Mouse (Mus musculus) G1E-ER4 (cell line): ENCODE measurements around the gene Tpmt. TPM values are rescaled to one million over a fixed set of nuclear protein-coding genes. Genes with fewer than 3 reads are reported as not detected.

Experiments
- GATA1 ChIP-seq: IDR thresholded peaks from one replicate; pipeline ENCODE4 v1.8.0; 2012; ENCODE audit warnings: low read length, inconsistent platforms
- polyA plus RNA-seq: library from polyadenylated mRNA; stranded (reverse); fragments of >175 nt; gene quantifications from 2 replicates; pipeline ENCODE4 v1.2.3, GENCODE M21; 2012

Tpmt gene
- polyA plus RNA-seq, 1 experiment, result 0.05 TPM

DNA sequence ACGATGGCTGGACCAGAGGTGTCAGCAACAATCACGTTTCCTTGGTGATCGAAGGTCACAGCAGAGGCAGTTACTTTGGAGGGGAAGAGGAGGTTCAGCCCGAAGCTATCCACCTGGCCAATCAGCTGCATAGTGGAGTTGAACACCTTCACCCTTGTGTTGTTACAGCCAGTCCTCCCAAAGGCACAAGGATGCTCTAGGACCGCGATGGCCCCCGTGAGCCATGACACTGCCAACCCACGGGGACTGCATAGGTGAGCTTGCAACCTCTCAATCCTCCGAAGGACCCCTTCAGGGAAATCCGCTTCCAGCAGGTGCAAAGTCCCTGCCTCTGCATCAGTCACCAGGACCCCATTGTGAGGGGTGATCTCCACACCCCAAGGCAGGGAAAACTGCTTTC, 30.8 kb downstream of the Tpmt start:
- no peak for TF ChIP-seq GATA1

DNA sequence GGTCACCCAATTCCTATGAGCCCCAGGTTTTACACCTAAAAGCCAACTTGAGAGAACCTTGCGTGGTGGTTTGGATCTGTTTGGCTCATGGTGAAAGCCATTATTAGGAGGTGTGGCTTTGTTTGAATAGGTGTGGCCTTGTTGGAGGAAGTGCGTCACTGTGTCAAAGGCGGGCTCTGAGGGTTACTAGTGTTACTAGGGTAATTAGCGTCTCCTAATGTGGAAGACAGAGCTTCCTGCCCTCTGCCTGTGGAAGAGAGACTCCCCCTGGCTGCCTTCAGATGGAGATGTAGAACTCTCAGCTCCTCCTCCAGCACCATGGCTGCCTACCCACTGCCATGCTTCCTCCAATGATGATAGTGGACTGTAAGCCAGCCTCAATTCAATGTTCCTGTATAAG, 42.9 kb downstream of the Tpmt start:
- no peak for TF ChIP-seq GATA1

DNA sequence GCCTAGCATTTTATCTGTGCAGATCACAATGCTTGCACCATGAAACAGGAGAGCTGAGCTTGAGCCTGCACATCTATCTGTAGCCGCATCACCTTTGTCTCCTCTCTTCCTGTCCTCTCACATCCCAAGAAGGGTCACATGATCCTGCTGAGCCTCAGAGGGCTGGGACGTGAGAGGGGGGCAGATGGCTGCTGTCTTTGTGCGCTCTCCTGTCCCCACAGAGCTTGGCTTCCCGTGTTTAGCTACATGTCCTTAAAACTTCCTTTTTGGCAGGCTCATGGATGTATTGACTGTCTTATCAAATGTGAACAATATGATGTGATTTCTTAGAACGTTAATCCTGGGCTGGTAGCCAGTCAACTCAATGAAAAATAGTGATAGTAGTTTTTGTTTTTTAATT, 45.0 kb downstream of the Tpmt start:
- no peak for TF ChIP-seq GATA1

DNA sequence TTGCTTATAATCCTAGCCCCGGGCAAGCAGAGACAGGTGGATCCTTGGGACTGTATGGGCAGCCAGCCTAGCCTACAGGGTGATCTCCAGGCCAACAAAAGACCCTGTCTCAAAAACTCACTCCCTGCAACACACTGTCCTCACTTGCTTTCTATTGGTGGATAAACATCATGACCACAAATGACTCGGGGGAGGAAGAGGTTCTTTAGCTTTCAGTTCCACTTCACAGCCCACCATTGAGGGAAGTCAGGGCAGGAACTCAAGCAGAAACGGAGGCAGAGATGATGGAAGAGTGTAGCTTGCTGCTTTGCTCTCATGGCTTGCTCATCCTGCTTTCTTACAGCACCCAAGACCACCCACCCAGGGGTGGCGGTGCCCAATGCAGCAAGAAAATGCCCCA, 47.2 kb downstream of the Tpmt start:
- TF ChIP-seq GATA1, result no peak

DNA sequence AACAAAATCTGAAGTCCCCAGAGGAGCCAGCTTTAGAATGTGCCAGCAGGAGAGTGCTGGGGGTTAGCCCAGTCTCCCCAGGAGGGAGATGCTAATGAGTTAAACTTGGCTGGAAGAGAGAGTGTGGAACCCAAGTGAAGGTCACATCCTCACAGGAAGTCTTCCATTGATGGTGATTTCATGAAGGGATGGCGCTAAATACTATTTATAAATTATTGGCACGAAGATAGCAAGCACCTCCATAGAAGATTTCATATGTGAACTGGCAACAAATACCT, 51.3 kb downstream of the Tpmt start:
- TF ChIP-seq GATA1, result no peak

DNA sequence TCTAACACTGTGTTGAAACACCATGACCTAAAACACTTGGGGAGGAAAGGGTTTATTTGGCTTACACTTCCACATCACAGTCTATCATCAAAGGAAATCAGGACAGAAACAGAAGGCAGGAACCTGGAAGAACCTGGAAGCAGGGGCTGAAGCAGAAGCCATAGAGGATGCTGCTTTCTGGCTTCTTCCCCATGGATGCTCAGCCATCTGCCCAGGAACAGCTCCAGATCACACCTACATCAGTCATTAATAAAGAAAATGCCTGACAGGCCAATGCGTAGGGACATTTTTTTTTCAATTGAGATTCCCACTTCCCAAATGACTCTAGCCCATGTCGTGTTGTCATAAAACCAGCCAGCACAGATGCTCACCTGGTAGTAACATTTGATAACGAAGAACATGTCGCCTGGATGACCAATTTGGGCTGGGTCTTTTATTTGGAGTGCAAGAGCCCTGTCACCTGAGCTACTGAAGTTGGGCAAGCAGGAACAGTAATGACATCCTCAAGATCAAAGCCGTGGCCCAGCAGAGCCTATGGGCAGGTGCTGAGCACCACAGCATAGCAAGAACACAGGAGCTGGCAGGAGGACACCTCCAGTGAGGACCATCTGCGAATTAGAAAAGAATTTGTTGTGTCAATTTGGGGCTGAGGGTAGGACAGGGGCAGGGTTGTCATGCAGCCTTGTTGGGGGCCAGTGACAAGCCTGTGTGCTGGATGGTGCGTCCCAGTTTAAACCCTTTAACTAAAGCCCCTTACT, 51.8 kb downstream of the Tpmt start:
- no peak for TF ChIP-seq GATA1

DNA sequence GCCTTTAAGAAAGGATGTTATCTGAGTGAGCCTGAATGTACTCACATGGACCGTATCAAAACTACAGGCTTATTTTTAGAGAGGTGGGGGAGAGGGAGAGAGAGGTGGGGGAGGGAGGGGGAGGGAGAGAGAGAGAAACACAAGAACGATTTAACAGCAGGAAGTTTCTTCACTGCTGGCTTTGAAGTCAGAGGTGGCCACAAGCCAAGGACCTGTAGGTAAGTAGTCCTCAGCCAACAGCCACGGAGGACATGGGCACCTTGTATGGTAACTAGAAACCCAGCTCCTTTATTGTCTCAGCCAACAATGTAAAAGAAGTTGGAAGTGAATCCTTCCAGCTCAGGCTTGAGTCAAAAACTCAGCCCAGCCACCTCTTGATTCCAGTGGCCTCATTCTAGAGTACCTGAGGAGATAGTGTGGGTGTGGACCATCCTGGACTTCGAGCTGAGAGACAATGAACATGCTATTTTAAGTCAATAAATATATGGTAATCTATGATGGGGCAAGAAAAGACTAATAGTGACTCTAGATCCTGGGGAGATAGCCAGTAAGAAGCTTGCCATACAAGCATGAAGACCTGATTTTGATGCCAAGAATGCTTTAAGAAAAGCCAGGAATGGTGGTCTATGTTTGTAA, 54.0 kb downstream of the Tpmt start:
- no peak for TF ChIP-seq GATA1

DNA sequence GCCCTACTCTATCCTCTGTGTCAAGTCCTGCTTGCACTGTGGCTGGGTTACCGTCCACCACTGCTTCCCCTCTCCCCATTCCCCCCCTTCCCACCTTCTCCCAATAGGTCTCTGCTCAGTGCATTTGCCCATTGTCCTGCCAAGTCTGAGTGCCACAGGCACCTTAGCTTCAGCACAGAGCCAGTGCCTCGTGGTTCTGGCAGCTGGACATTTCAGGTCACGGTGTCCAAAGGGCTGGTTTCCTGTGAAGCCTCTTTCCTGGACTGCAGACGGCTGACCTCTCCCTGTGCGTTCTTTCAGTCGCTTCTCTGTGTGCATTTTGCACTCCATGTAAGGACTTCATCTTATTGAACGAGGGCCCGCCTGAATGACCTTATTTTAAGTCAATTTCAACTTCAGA, 56.6 kb downstream of the Tpmt start:
- no peak for TF ChIP-seq GATA1

DNA sequence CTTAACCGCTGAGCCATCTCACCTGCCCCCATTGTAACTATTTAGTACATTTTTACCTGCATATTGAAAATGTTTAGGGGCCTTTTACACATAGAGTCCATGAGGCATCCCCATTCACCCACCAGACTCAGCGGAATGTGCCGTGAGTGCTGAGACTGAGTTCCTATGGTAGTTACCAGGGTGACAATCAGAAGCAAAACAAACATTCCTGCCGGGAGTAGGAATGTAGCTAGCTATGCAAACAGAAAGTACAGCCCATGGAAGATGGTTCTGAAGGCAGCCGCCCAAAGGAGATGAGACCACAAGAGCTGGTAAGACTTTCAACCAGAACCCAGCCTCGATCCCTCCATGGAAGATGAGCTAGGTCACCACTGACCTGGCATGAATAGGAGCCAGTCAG, 58.3 kb downstream of the Tpmt start:
- no peak for TF ChIP-seq GATA1

DNA sequence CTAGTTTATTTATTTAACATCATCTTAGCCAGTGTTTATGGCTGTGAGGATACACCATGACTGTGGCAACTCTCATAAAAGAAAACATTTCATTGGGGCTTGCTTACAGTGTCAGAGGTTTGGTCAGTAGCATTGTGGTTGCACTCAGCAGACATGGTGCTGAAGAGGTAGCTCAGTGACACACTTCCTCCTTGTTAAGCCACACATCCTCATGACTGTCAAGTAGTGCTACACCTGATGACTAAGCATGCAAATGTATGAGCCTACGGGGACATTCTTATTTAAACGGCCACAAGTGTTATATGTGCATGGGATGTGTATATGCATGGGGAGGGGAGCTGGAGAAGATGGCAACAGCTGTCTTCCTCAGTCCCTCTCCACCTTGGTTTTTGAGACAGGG, 60.7 kb downstream of the Tpmt start:
- TF ChIP-seq GATA1, result no peak

DNA sequence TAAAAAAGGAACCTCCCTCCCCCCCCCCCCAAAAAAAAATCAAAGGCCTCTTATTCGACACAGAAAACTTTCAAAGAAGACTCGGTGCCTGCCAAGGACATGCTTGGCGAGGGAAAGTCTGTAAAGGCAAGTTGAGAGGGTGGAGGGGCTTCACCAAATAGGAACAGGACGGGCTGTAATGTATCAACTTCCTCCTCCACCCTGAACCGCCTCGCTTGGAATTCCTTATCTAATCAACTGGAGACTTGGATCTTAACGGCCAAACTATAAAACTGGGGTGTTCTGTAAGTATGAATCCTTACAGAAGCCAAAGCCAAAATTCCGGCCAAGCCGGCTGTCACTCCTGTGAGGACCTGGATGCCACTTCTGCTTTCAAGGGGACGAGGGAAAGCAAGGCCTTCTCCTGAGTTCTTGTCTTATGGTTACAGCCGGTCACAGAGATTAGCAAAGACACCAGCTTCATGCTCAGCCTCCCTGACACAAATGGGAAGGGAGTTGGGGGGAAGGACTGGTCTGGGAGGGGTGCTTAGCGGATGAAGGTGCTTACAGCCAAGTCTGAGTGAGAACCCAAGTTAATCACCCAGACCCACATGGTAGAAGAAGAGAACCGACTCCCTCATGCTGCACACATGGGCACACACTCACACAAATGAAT, 64.6 kb downstream of the Tpmt start:
- no peak for TF ChIP-seq GATA1

DNA sequence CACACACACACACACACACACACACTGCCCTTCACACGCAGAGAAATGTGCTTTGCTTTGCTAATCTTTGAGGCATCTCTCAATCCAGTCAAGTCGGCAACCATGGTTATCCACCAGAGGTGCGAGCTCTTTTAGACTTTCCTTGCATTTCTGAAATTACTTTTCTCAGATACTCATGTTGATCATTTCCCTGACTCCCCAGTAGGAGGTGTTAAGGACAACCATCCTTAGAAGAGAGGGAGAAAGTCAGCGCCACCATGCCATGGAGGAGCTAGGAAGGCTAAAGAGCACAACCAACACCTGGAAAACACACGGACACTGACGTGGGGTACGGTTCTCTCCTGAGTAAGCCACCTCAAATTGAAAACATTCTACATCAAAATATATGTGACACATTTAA, 68.0 kb downstream of the Tpmt start:
- TF ChIP-seq GATA1, result no peak

DNA sequence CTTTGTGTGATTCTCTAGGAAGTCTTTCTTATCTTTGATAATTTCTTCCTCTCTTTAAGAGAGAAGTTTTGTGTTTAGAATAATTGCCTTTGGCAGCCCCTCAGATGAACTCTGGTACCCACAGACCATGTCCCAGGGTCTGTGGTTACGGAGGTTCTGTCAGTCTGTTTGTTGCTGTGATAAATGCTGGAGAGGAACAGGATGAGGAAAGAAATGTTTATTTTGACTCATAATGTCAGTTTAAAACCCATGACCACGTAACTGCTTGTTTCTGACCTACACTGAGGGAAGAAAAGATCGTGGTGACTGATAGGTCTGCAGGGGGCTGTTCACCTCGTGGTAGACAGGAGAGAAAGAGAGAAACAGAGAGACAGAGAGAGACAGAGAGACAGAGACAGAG, 68.6 kb downstream of the Tpmt start:
- no peak for TF ChIP-seq GATA1

DNA sequence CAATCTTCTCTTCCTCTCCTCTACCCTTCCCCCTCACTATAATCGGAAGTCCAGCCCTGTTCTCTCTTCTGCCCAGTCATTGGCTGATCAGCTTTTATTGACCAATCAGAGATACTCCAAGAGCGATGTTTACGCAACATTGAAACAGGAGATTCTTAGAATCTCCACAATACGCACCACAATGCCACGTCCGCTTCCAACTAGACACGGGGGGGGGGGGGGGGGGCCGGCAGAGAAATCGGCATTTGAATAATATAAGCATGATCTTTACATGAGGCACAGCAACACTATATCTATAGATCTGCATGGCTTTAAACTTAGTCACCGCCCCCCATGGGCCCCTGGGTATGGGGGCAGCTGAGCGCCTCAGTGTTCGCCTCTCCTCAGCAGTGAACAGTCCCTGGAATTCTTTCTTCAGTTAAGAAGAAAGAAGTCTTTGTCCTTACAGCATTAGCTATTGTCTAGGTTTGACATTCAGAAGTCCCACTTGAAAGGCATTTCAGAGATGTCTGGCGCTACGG, 69.4 kb downstream of the Tpmt start:
- TF ChIP-seq GATA1, result no peak

Other genes with a start within 250 kb of the Tpmt start
- gene Kif13a, start 114.9 kb downstream of the Tpmt start, polyA plus RNA-seq, result not detected in 2 replicates
- not detected in 2 replicates for gene Nhlrc1, start 29.9 kb downstream of the Tpmt start, polyA plus RNA-seq
- 2.2 and 2.5 TPM in 2 replicates for gene Kdm1b, start 1.2 kb downstream of the Tpmt start, polyA plus RNA-seq
- gene Dek, start 61.5 kb upstream of the Tpmt start, polyA plus RNA-seq, result 862 and 1,267 TPM in 2 replicates
- gene Rnf144b, start 77.9 kb upstream of the Tpmt start, polyA plus RNA-seq, result 0.87 and 1.1 TPM in 2 replicates